Mouse (Mus musculus) heart, embryonic 10.5 days (tissue): ENCODE measurements around the gene Pld5. TPM values are rescaled to one million over a fixed set of nuclear protein-coding genes. Genes with fewer than 3 reads are reported as not detected.

ENCODE experiments used
- DNase-seq: peaks from one replicate; pipeline ENCODE4 v3.0.0-alpha.2; 2017; ENCODE audit warnings: low spot score
- H3K27ac ChIP-seq: fragments of 300-500 bp; sonication (generic); 2 replicates; pipeline ENCODE4 v1.5.1; 2016; ENCODE audit warnings: mild to moderate bottlenecking
- H3K27me3 ChIP-seq: fragments of 300-500 bp; sonication (generic); 2 replicates; pipeline ENCODE4 v1.6.1; 2016; ENCODE audit warnings: mild to moderate bottlenecking; ENCODE audit not compliant: poor library complexity, insufficient read depth, severe bottlenecking
- H3K36me3 ChIP-seq: fragments of 300-500 bp; sonication (generic); 2 replicates; pipeline ENCODE4 v1.6.1; 2016; ENCODE audit warnings: mild to moderate bottlenecking, moderate library complexity
- H3K4me1 ChIP-seq: fragments of 300-500 bp; sonication (generic); 2 replicates; pipeline ENCODE4 v1.6.1; 2016; ENCODE audit warnings: mild to moderate bottlenecking
- H3K4me3 ChIP-seq: fragments of 300-500 bp; sonication (generic); 2 replicates; pipeline ENCODE4 v1.5.1; 2016; ENCODE audit warnings: mild to moderate bottlenecking, moderate library complexity
- H3K9me3 ChIP-seq: fragments of 300-500 bp; sonication (generic); 2 replicates; pipeline ENCODE4 v1.6.1; 2016; ENCODE audit warnings: mild to moderate bottlenecking, moderate library complexity
- WGBS: fragments of 180-500 bp; shearing (Covaris S2); methylation state at CpG from one replicate; pipeline ENCODE4 v1.1.7; 2016; 5-methylcytosine and 5-hydroxymethylcytosine counted together
- polyA plus RNA-seq: library from polyadenylated mRNA; unstranded; fragments of >200 nt; fragmentation: Nextera tagmentation; extraction: Ambion mirVana; gene quantifications from 2 replicates; pipeline ENCODE4 v1.2.1, GENCODE M21; 2016

The Pld5 gene
- polyA plus RNA-seq, 1 experiment from 2014 or later: 0.31 TPM

- WGBS: 78% methylated on average over 5 of the region's 5 CpGs
- no peak overlapping the region for H3K27ac ChIP-seq
- H3K27me3 ChIP-seq: no peaks in the 10 kb centered on the region
- H3K4me3 ChIP-seq: no peak overlapping the region
- no peaks in the 10 kb centered on the region for H3K4me1 ChIP-seq
- no peak for DNase-seq
- no peaks in the 10 kb centered on the region for H3K9me3 ChIP-seq
- no peaks in the 10 kb centered on the region for H3K36me3 ChIP-seq
Observed at GRCm38 (mm10) chr1:175967004-175967745, 307.9 kb downstream of the Pld5 start.

GRCm38 (mm10) chr1:175961786-175962185 is 313.3 kb downstream of the Pld5 start:
- Histone ChIP-seq H3K27ac (no peak overlapping the region), H3K9me3 (no peaks in the 10 kb centered on the region), H3K4me3 (no peak overlapping the region), H3K36me3 (no peaks in the 10 kb centered on the region), H3K4me1 (no peaks in the 10 kb centered on the region), H3K27me3 (no peaks in the 10 kb centered on the region)
- DNase-seq: no peak
- 74% methylated on average over 2 of the region's 2 CpGs for WGBS

GRCm38 (mm10) chr1:175950851-175951250 is 324.3 kb downstream of the Pld5 start:
- Histone ChIP-seq H3K27me3 (no peaks in the 10 kb centered on the region), H3K36me3 (no peaks in the 10 kb centered on the region)
- WGBS: 87% methylated on average over 2 of the region's 2 CpGs

GRCm38 (mm10) chr1:175950421-175950820 is 324.7 kb downstream of the Pld5 start:
- Histone ChIP-seq H3K36me3 (no peaks in the 10 kb centered on the region), H3K4me1 (no peaks in the 10 kb centered on the region), H3K27me3 (no peaks in the 10 kb centered on the region), H3K4me3 (no peak overlapping the region), H3K27ac (no peak overlapping the region), H3K9me3 (no peaks in the 10 kb centered on the region)
- WGBS: 69% methylated on average over 3 of the region's 3 CpGs
- DNase-seq: no peak

More at GRCm38 (mm10) chr1:175950851-175951250, 324.3 kb downstream of the Pld5 start:
- Histone ChIP-seq H3K4me1 (no peaks in the 10 kb centered on the region), H3K9me3 (no peaks in the 10 kb centered on the region), H3K27ac (no peak overlapping the region), H3K4me3 (no peak overlapping the region)
- DNase-seq: no peak

DNA sequence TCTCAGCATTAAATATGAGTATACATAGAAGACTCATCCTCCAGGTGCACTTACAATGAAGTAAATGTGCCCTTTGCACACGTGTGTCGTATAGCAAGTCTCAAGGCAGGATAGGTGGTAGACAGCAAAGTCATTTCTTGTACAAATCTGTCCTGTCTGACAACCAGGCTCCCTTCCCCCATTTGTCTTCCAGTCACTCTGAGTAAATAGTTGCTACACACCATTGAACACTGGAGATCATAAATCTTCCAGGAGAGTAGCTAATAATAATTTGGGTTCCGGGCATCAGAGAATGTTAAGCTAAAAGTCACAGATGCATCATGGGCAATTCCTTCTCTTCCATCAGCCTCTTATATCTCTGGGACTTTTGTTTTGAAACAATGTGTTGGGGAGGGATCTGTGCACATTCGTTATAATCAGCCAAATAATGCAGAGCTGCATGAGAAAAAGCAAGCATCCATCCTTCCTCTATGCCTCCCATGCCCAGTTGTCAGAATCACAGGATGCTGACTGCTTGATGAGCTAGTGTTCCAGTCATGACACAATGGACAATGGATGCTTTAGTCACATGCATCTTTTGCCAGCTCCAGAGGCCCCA is 328.3 kb downstream of the Pld5 start:
- Histone ChIP-seq H3K27ac (no peak overlapping the region), H3K4me1 (no peaks in the 10 kb centered on the region), H3K36me3 (no peaks in the 10 kb centered on the region), H3K4me3 (no peak overlapping the region), H3K27me3 (no peaks in the 10 kb centered on the region), H3K9me3 (no peaks in the 10 kb centered on the region)
- WGBS: 79% methylated on average over 4 of the region's 4 CpGs
- DNase-seq: no peak

DNA sequence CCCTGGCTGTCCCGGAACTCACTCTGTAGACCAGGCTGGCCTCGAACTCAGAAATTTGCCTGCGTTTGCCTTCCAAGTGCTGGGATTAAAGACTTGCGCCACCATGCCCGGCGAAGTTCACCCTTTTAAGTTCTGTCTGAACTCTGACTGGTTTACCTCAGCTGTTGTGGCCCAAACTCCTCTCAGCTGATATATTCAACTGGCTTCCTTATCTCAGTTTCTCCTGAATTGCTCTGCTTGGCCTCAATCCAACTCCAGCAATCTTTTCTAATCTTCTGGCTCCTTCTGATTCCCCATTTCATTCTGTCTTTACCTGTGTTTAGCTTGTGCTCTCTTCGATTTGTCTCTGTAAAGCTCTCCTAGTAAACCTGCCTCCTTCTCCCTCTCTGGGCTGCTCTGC is 331.9 kb downstream of the Pld5 start:
- no peak overlapping the region for H3K27ac ChIP-seq
- H3K4me3 ChIP-seq: no peak overlapping the region
- 0 out of 2 replicates have a peak, but pooled peaks cover 3% of the 10 kb centered on the region for H3K4me1 ChIP-seq
- 78% methylated on average over 7 of the region's 7 CpGs for WGBS
- H3K27me3 ChIP-seq: no peaks in the 10 kb centered on the region
- no peak for DNase-seq
- H3K36me3 ChIP-seq: no peaks in the 10 kb centered on the region
- H3K9me3 ChIP-seq: no peaks in the 10 kb centered on the region

- 85% methylated on average over 3 of the region's 3 CpGs for WGBS
Observed at GRCm38 (mm10) chr1:175938731-175939130, 336.4 kb downstream of the Pld5 start.

GRCm38 (mm10) chr1:175936282-175936737 is 338.8 kb downstream of the Pld5 start:
- H3K27ac ChIP-seq: no peak overlapping the region
- H3K9me3 ChIP-seq: no peaks in the 10 kb centered on the region
- WGBS: 10% methylated on average over 11 of the region's 11 CpGs
- H3K36me3 ChIP-seq: no peaks in the 10 kb centered on the region
- peak overlapping the region; percentile 48 for H3K4me3 ChIP-seq
- peak; percentile 79 for DNase-seq
- 0 out of 2 replicates have a peak, but pooled peaks cover 3% of the 10 kb centered on the region for H3K4me1 ChIP-seq
- 0 out of 2 replicates have a peak, but pooled peaks cover 5% of the 10 kb centered on the region for H3K27me3 ChIP-seq

More at GRCm38 (mm10) chr1:175938731-175939130, 336.4 kb downstream of the Pld5 start:
- no peaks in the 10 kb centered on the region for H3K36me3 ChIP-seq
- H3K27ac ChIP-seq: no peak overlapping the region
- 0 out of 2 replicates have a peak, but pooled peaks cover 3% of the 10 kb centered on the region for H3K4me1 ChIP-seq
- H3K27me3 ChIP-seq: 0 out of 2 replicates have a peak, but pooled peaks cover 5% of the 10 kb centered on the region
- no peaks in the 10 kb centered on the region for H3K9me3 ChIP-seq
- no peak overlapping the region for H3K4me3 ChIP-seq
- DNase-seq: peak; percentile 70

GRCm38 (mm10) chr1:175931391-175931790 is 343.7 kb downstream of the Pld5 start:
- peak; percentile 39 for DNase-seq
- H3K27ac ChIP-seq: no peak overlapping the region
- H3K4me3 ChIP-seq: no peak overlapping the region
- 0 out of 2 replicates have a peak, but pooled peaks cover 5% of the 10 kb centered on the region for H3K27me3 ChIP-seq
- 93% methylated on average over 5 of the region's 5 CpGs for WGBS
- no peaks in the 10 kb centered on the region for H3K36me3 ChIP-seq
- no peaks in the 10 kb centered on the region for H3K4me1 ChIP-seq
- H3K9me3 ChIP-seq: no peaks in the 10 kb centered on the region

DNA sequence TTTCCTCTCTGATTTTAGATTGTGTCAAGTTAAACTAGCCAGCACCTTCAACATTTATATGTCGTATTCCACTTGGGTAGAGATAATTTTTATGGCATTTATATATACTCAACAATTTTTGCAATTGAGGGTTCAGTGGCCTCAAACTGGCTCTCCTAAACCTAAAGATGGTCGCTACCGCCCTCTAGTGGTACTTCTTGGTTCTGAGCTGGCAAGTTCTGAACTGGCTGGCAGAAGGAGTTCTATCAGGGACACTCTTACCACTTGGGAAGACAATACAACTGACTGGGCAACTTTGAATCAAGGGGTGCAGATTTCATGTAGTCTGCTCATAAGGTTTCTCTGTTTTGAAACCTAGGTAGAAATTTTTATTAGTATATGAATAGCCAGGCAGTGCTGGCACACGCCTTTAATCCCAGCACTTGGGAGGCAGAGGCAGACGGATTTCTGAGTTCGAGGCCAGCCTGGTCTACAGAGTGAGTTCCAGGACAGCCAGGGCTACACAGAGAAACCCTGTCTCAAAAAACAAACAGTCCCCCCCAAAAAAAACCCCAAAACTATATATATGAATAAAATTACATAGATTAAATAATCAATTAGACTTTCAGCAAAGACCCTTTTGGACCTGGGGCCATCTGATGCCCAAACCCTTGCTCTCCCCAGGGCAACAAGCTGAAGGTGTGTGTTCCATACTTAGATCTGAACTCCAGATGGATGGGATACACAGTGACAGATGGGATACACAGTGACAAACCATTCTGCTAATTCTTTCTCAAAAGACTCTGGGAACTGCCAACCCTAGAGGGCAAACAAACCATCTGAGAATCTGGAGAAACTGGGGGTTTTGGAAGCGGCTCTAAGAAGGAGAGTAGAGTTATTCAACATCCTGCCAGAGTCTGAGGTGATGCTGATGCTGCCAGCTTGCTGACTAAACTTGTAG is 351.0 kb downstream of the Pld5 start:
- WGBS: 47% methylated on average over 7 of the region's 7 CpGs
- DNase-seq: peak; percentile 78
- no peak overlapping the region for H3K4me3 ChIP-seq
- no peaks in the 10 kb centered on the region for H3K36me3 ChIP-seq
- H3K27me3 ChIP-seq: no peaks in the 10 kb centered on the region
- no peak overlapping the region for H3K27ac ChIP-seq
- H3K9me3 ChIP-seq: no peaks in the 10 kb centered on the region
- no peaks in the 10 kb centered on the region for H3K4me1 ChIP-seq

GRCm38 (mm10) chr1:175921091-175921490 is 354.0 kb downstream of the Pld5 start:
- Histone ChIP-seq H3K9me3 (no peaks in the 10 kb centered on the region), H3K36me3 (no peaks in the 10 kb centered on the region), H3K27ac (no peak overlapping the region), H3K4me1 (no peaks in the 10 kb centered on the region), H3K27me3 (no peaks in the 10 kb centered on the region), H3K4me3 (no peak overlapping the region)
- 77% methylated on average over 8 of the region's 8 CpGs for WGBS
- DNase-seq: no peak

GRCm38 (mm10) chr1:175920029-175920428 is 355.1 kb downstream of the Pld5 start, which contains the start of gene Gm38100:
Gm38100 (plus strand) TSS chr1:175920329.
- no peak within 1 kb of the TSS for H3K4me3 ChIP-seq
- H3K27ac ChIP-seq: no peak within 1 kb of the TSS
- H3K36me3 ChIP-seq: no peaks in the 10 kb centered on the region
- no peaks in the 10 kb centered on the region for H3K4me1 ChIP-seq
- DNase-seq: no peak
- H3K9me3 ChIP-seq: no peaks in the 10 kb centered on the region
- no peaks in the 10 kb centered on the region for H3K27me3 ChIP-seq
- 81% methylated on average over 9 of the region's 9 CpGs for WGBS
